Mouse (Mus musculus) brain, embryonic 14.5 days (tissue): ENCODE measurements around the gene Rassf3. TPM values are rescaled to one million over a fixed set of nuclear protein-coding genes. Genes with fewer than 3 reads are reported as not detected.

Experiments used
- DNase-seq: peaks from one replicate; pipeline ENCODE4 v3.0.0-alpha.2; 2011; ENCODE audit warnings: low read depth
- CTCF ChIP-seq: fragments of 200-500 bp; IDR thresholded peaks from 2 replicates; pipeline ENCODE4 v1.5.1; 2012; ENCODE audit warnings: inconsistent platforms, mild to moderate bottlenecking, moderate library complexity, borderline replicate concordance; ENCODE audit not compliant: insufficient read depth, insufficient read length; ENCODE audit errors: extremely low read depth
- POLR2A ChIP-seq: fragments of 200-500 bp; IDR thresholded peaks from 2 replicates; pipeline ENCODE4 v1.6.1; 2012; ENCODE audit warnings: mild to moderate bottlenecking, inconsistent platforms, borderline replicate concordance; ENCODE audit not compliant: poor library complexity, insufficient read depth, insufficient read length, severe bottlenecking; ENCODE audit errors: extremely low read depth
- polyA plus RNA-seq: library from polyadenylated mRNA; depleted of rRNA; stranded (reverse); fragments of >200 nt; gene quantifications from 2 replicates; pipeline ENCODE4 v1.2.3, GENCODE M21; 2012

Rassf3 gene
- polyA plus RNA-seq, 1 experiment: 7.3 TPM

- DNase-seq: peak; percentile 83
- TF ChIP-seq CTCF (peak; percentile 68; the same call in 1 of the 2 replicates), POLR2A (no peak)
Observed at GRCm38 (mm10) chr10:121409717-121410116, 66.4 kb downstream of the Rassf3 start.

- no peak for DNase-seq
- no peak for TF ChIP-seq POLR2A
- no peak for TF ChIP-seq CTCF
Observed at GRCm38 (mm10) chr10:121403946-121404345, 72.2 kb downstream of the Rassf3 start.

GRCm38 (mm10) chr10:121403104-121403503 is 73.0 kb downstream of the Rassf3 start:
- DNase-seq: no peak
- TF ChIP-seq POLR2A (no peak), CTCF (no peak)

GRCm38 (mm10) chr10:121401005-121401404 is 75.1 kb downstream of the Rassf3 start:
- TF ChIP-seq POLR2A (no peak), CTCF (no peak)
- DNase-seq: no peak

- TF ChIP-seq CTCF (no peak), POLR2A (no peak)
- DNase-seq: no peak
Observed at GRCm38 (mm10) chr10:121398599-121398998, 77.5 kb downstream of the Rassf3 start.

GRCm38 (mm10) chr10:121395542-121396176 is 80.5 kb downstream of the Rassf3 start:
- no peak for DNase-seq
- no peak for TF ChIP-seq CTCF
- TF ChIP-seq POLR2A: no peak

GRCm38 (mm10) chr10:121394789-121395325 is 81.3 kb downstream of the Rassf3 start:
- no peak for TF ChIP-seq POLR2A
- TF ChIP-seq CTCF: no peak
- no peak for DNase-seq

- no peak for TF ChIP-seq POLR2A
- no peak for TF ChIP-seq CTCF
- peak; percentile 36 for DNase-seq
Observed at GRCm38 (mm10) chr10:121394270-121394669, 81.9 kb downstream of the Rassf3 start.

GRCm38 (mm10) chr10:121391901-121392300 is 84.2 kb downstream of the Rassf3 start:
- TF ChIP-seq POLR2A (no peak), CTCF (no peak)
- no peak for DNase-seq

GRCm38 (mm10) chr10:121390602-121391001 is 85.5 kb downstream of the Rassf3 start:
- no peak for DNase-seq
- TF ChIP-seq CTCF (no peak), POLR2A (no peak)

- no peak for TF ChIP-seq CTCF
- TF ChIP-seq POLR2A: no peak
- peak; percentile 46 for DNase-seq
Observed at GRCm38 (mm10) chr10:121386347-121386746, 89.8 kb downstream of the Rassf3 start.

GRCm38 (mm10) chr10:121385695-121386094 is 90.5 kb downstream of the Rassf3 start:
- DNase-seq: no peak
- TF ChIP-seq POLR2A: no peak
- TF ChIP-seq CTCF: no peak
